Mouse (Mus musculus): ENCODE results near the gene Fam149b. TPM values are rescaled to one million over a fixed set of nuclear protein-coding genes. Genes with fewer than 3 reads are reported as not detected.

The Fam149b gene
- polyA plus RNA-seq, 1 experiment from 2014 or later: 24.8 TPM

DNA sequence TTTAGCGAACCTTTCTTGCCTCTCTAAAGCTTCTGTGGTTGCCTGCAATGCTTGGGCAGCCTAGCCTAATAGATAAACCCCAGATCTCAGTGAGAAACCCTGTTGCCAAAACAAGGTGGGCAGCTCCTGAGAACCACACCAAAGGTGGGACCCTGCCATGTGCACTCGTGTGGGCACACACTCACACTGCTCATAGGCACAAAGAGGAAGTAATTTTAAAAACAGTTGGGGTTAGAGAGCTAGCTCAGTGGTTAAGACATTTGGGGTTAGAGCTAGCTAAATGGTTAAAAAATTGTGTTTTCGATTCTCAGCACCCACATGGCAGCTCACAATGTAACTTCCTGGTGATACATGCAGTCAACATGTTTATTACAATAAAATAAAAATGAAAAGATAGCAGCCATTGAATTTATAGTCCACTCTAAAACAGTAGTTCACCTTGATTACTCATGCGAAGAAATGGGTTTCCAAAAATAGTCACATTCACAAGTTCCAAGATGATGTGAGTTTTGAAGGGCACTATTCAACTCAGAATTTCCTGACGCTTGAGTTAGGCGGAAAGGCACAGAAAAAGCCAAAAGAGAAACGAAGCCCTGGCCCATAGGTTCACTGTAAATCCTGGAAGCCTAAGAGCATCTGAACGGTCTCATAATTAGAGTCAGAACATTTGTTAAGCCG lies 31.9 kb downstream of the Fam149b start:
- WGBS: 90% methylated on average over 9 of the region's 9 CpGs

DNA sequence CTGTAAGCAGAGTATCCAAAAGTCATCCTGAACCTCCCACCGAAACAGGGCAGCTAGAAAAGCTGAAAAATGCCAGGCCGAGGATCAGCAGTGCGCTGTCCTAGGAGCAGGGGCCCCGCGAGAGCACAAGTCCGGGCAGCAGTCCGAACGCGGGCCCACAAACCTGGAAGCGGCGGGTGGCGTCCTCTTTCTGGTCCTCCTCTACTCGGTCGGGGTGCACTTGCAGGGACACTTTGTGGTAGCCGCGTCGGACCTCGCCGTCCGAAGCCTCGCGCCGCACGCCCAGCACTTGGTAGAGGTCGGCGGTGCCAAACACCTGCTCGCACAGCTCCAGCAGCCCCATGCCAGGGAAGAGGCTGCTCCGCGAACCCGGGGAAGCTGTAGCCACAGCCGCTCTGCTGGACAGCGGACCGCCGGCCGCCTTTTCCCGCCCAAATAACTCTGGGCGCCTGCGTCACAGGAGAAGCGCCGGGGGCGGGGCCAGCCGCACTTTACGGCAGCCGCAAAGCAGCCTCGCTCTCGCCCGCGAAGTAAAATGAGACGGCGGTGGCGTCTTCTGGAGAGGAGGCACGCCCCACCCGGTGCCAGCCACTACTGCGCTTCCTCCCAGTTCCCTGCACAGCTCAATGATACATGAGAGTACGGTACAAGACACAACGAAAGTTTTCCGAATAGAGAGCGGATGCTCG lies 40.6 kb downstream of the Fam149b start, which contains the start of gene Dnajc9:
TSS of gene Dnajc9 (minus strand) at position 470 of the 689 bp plus-strand sequence.
- Histone ChIP-seq H3K4me2 (ENCODE audit: low read depth, low read length) (peak within 1 kb of the TSS; percentile 80), H3K9ac (ENCODE audit: low read depth, low read length) (peak within 1 kb of the TSS; percentile 70), H3K9me3 (ENCODE audit: control insufficient read depth, low read length) (no peaks in the 10 kb centered on the region), H3K27me3 (replicated peaks; ENCODE audit: control insufficient read depth, insufficient read depth, low read length) (no peaks in the 10 kb centered on the region), H3K4me1 (ENCODE audit: control insufficient read depth, insufficient read depth, low read length) (peaks cover 21% of the 10 kb centered on the region), H3K4me3 (ENCODE audit: low read length) (peak within 1 kb of the TSS; percentile 62), H3K36me3 (ENCODE audit: control insufficient read depth, insufficient read depth, low read length) (no peaks in the 10 kb centered on the region), H3K27ac (ENCODE audit: low read length) (peak within 1 kb of the TSS; percentile 81)
- ATAC-seq: peak; percentile 71
- under 1% methylated on average over 58 of the region's 59 CpGs for WGBS

More for the DNA sequence above, 31.9 kb downstream of the Fam149b start:
- no peak overlapping the region for H3K4me2 ChIP-seq (ENCODE audit: low read depth, low read length)
- H3K4me1 ChIP-seq (ENCODE audit: control insufficient read depth, insufficient read depth, low read length): 0 out of 2 replicates have a peak, but pooled peaks cover 5% of the 10 kb centered on the region
- H3K27ac ChIP-seq (ENCODE audit: low read length): no peak overlapping the region
- no peak for ATAC-seq
- no peaks in the 10 kb centered on the region for H3K27me3 ChIP-seq (replicated peaks; ENCODE audit: control insufficient read depth, insufficient read depth, low read length)
- H3K36me3 ChIP-seq (ENCODE audit: control insufficient read depth, insufficient read depth, low read length): 0 out of 2 replicates have a peak, but pooled peaks cover 4% of the 10 kb centered on the region
- no peaks in the 10 kb centered on the region for H3K9me3 ChIP-seq (ENCODE audit: control insufficient read depth, low read length)
- no peak overlapping the region for H3K9ac ChIP-seq (ENCODE audit: low read depth, low read length)
- no peak overlapping the region for H3K4me3 ChIP-seq (ENCODE audit: low read length)

DNA sequence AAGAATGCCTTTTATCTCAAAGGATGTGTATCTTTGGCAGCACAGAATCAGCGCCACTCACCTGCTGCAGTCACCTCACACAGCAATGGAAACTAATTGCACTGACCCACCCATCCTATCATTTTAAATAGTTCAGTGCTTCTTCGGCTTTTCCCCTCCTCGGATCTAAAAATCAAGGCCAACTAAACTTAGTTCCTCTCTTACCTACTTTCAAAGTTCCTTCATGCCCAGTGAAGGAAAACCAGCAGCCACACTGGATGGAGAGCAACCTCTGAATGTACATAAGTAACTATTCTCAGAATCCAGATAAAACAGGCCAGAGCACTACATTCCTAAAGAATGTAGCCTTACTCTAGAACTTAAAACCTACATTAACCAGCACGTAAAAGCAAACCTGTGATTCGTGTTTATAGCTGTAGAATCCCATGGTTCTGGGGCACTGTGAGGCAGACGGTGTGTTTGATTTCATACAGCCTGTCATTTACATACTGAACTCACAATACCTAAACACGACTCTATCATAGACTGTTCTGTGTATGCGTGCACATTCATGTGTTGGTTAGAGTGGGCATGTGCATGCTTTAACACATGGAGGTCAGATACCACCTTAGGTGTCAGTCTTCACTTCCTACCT lies 41.6 kb downstream of the Fam149b start:
- Histone ChIP-seq H3K4me3 (ENCODE audit: low read length) (peak overlapping the region; percentile 62), H3K9ac (ENCODE audit: low read depth, low read length) (no peak overlapping the region), H3K36me3 (ENCODE audit: control insufficient read depth, insufficient read depth, low read length) (no peaks in the 10 kb centered on the region), H3K9me3 (ENCODE audit: control insufficient read depth, low read length) (no peaks in the 10 kb centered on the region), H3K27me3 (replicated peaks; ENCODE audit: control insufficient read depth, insufficient read depth, low read length) (no peaks in the 10 kb centered on the region), H3K4me2 (ENCODE audit: low read depth, low read length) (peak overlapping the region; percentile 60), H3K27ac (ENCODE audit: low read length) (peak overlapping the region; percentile 81), H3K4me1 (ENCODE audit: control insufficient read depth, insufficient read depth, low read length) (peaks cover 25% of the 10 kb centered on the region)
- no peak for ATAC-seq
- WGBS: 82% methylated on average over 8 of the region's 8 CpGs

DNA sequence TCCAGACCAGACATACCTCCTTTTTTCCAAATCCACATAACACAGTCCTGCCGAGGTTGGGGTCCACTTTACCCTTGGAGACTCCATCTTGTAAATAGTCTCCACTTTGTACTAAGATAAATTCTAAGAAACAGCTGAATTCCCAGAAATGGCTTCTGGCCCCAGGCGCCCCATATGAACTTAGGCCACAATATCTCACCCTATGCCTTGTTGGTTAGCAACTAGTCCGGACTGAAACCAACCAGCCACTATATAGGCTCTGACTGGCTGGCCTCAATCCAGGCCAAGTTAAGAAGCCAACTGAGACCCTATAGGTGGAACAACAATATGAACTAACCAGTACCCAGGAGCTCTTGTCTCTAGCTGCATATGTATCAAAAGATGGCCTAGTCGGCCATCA lies 44.4 kb downstream of the Fam149b start:
- no peaks in the 10 kb centered on the region for H3K9me3 ChIP-seq (ENCODE audit: control insufficient read depth, low read length)
- peaks cover 17% of the 10 kb centered on the region for H3K4me1 ChIP-seq (ENCODE audit: control insufficient read depth, insufficient read depth, low read length)
- no peak for ATAC-seq
- H3K27me3 ChIP-seq (replicated peaks; ENCODE audit: control insufficient read depth, insufficient read depth, low read length): no peaks in the 10 kb centered on the region
- H3K4me2 ChIP-seq (ENCODE audit: low read depth, low read length): peak overlapping the region; percentile 63; the same call in 1 of the 2 replicates
- no peak overlapping the region for H3K27ac ChIP-seq (ENCODE audit: low read length)
- no peaks in the 10 kb centered on the region for H3K36me3 ChIP-seq (ENCODE audit: control insufficient read depth, insufficient read depth, low read length)
- 85% methylated on average over 3 of the region's 4 CpGs for WGBS
- H3K9ac ChIP-seq (ENCODE audit: low read depth, low read length): no peak overlapping the region
- H3K4me3 ChIP-seq (ENCODE audit: low read length): no peak overlapping the region

DNA sequence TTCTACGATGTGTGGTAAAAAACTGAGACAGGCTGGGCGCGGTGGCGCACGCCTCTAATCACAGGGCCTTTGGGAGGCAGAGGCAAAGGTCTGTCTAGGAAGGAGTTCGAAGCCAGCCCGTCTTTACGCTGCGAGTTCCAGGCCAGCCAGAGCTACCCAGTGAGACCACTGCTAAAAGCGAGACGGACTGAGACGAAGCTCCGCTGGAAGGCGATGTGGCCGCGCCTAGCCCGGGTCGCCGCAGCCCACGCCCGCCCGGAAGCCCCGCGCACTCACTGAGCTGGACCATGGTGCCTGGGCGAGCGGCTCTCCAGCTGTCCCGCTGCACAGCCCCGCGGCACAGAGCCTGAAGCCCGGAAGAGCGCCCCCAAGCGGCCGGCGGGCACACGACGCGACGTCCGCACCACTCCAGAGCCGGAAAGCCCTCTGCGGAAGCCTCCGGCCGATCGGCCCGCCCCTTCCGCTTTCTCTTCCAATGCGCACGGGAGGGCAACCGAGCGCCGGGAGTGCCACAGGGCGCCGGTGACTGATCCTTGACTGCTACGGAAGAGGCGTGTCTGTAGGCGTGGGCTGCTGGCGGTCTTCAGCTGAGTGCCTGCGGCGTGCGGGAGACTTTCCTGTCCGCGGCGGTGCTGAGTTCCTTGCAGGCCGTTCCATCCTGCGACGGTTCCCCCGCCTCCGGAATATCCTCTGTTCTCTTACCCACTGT lies 45.4 kb downstream of the Fam149b start, which contains the start of gene Mrps16:
TSS of gene Mrps16 (minus strand) at position 430 of the 709 bp plus-strand sequence.
- Histone ChIP-seq H3K27ac (ENCODE audit: low read length) (peak within 1 kb of the TSS; percentile 87), H3K9me3 (ENCODE audit: control insufficient read depth, low read length) (no peaks in the 10 kb centered on the region), H3K4me3 (ENCODE audit: low read length) (peak within 1 kb of the TSS; percentile 81), H3K4me2 (ENCODE audit: low read depth, low read length) (peak within 1 kb of the TSS; percentile 69), H3K4me1 (ENCODE audit: control insufficient read depth, insufficient read depth, low read length) (peaks cover 11% of the 10 kb centered on the region), H3K36me3 (ENCODE audit: control insufficient read depth, insufficient read depth, low read length) (no peaks in the 10 kb centered on the region), H3K9ac (ENCODE audit: low read depth, low read length) (peak within 1 kb of the TSS; percentile 94), H3K27me3 (replicated peaks; ENCODE audit: control insufficient read depth, insufficient read depth, low read length) (no peaks in the 10 kb centered on the region)
- WGBS: under 1% methylated on average over 68 of the region's 68 CpGs
- ATAC-seq: peak; percentile 95

DNA sequence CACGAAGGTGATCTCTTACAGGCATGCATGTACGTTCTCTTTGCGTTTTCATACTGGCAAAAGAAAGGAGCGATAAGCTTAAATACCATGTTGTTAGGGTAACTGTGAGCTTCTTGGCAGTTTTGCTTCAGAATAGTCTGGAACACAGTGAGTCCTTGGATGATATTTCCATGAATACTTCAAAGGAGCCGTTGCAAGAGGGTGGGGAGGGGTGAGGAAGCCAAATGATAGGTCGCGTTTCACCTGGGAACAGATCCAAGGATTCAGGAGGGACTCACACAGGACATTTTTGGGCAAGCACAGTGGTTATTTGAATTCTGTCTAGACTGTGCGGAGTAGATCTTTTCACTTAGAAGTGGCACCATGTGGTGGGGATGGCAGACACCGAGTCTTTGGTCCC lies 49.3 kb downstream of the Fam149b start:
- whole genome bisulfite sequencing: 85% methylated on average over 9 of the region's 9 CpGs
- H3K36me3 ChIP-seq (ENCODE audit: control insufficient read depth, insufficient read depth, low read length): no peaks in the 10 kb centered on the region
- no peak overlapping the region for H3K4me3 ChIP-seq (ENCODE audit: low read length)
- H3K4me1 ChIP-seq (ENCODE audit: control insufficient read depth, insufficient read depth, low read length): peaks cover 5% of the 10 kb centered on the region; the same call in 1 of the 2 replicates
- ATAC-seq: no peak
- H3K9me3 ChIP-seq (ENCODE audit: control insufficient read depth, low read length): no peaks in the 10 kb centered on the region
- no peak overlapping the region for H3K4me2 ChIP-seq (ENCODE audit: low read depth, low read length)
- no peaks in the 10 kb centered on the region for H3K27me3 ChIP-seq (replicated peaks; ENCODE audit: control insufficient read depth, insufficient read depth, low read length)
- no peak overlapping the region for H3K27ac ChIP-seq (ENCODE audit: low read length)
- H3K9ac ChIP-seq (ENCODE audit: low read depth, low read length): no peak overlapping the region

DNA sequence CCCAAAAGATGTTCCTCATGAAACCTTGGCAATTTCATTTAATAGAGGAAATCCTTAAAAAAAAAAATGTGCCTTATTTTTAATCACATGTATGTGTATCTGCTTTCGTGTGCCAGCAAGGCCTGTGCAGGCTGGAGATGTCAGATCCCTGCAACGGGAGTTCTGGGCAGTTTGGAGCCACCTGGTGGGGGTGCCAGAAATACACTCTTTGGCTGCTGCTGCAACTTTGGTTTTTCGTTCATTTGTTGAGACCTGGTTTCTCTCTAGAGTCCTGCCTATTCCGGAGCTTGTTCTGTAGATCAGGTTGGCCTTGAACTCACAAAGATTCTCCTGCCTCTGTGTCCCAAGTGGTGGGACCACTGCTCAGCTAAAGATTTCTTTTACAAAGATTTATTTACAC lies 50.9 kb downstream of the Fam149b start:
- H3K27me3 ChIP-seq (replicated peaks; ENCODE audit: control insufficient read depth, insufficient read depth, low read length): no peaks in the 10 kb centered on the region
- WGBS: 38% methylated on average over 4 of the region's 4 CpGs
- no peak for ATAC-seq

DNA sequence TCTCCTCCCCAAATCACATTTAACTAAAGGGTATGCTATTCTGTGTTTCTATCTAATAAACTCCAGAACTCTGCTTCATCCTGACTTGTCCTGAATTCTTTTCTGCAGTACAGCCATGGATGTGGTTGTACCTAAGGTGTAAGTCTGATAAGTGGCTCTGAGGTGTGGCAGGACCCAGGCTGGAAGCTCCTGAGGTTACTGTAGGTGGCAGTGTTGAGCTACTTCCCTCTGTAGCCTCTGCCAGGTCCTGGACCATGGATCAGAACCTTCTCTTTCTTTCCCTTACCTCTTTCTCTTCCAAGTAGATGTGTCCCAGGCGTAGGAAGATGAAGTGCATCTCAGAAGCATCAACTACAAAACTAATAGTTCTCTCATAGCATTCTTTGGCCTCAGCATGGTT lies 52.1 kb downstream of the Fam149b start:
- Histone ChIP-seq H3K36me3 (ENCODE audit: control insufficient read depth, insufficient read depth, low read length) (no peaks in the 10 kb centered on the region), H3K4me1 (ENCODE audit: control insufficient read depth, insufficient read depth, low read length) (no peaks in the 10 kb centered on the region), H3K27me3 (replicated peaks; ENCODE audit: control insufficient read depth, insufficient read depth, low read length) (no peaks in the 10 kb centered on the region), H3K27ac (ENCODE audit: low read length) (no peak overlapping the region), H3K4me2 (ENCODE audit: low read depth, low read length) (no peak overlapping the region), H3K4me3 (ENCODE audit: low read length) (no peak overlapping the region), H3K9ac (ENCODE audit: low read depth, low read length) (no peak overlapping the region), H3K9me3 (ENCODE audit: control insufficient read depth, low read length) (no peaks in the 10 kb centered on the region)
- ATAC-seq: no peak
- WGBS: 50% methylated on average over 1 of the region's 1 CpGs

More for the DNA sequence above, 50.9 kb downstream of the Fam149b start:
- Histone ChIP-seq H3K27ac (ENCODE audit: low read length) (no peak overlapping the region), H3K4me2 (ENCODE audit: low read depth, low read length) (no peak overlapping the region), H3K9ac (ENCODE audit: low read depth, low read length) (no peak overlapping the region), H3K4me1 (ENCODE audit: control insufficient read depth, insufficient read depth, low read length) (peaks cover 3% of the 10 kb centered on the region; the same call in 1 of the 2 replicates), H3K4me3 (ENCODE audit: low read length) (no peak overlapping the region), H3K9me3 (ENCODE audit: control insufficient read depth, low read length) (no peaks in the 10 kb centered on the region), H3K36me3 (ENCODE audit: control insufficient read depth, insufficient read depth, low read length) (no peaks in the 10 kb centered on the region)

DNA sequence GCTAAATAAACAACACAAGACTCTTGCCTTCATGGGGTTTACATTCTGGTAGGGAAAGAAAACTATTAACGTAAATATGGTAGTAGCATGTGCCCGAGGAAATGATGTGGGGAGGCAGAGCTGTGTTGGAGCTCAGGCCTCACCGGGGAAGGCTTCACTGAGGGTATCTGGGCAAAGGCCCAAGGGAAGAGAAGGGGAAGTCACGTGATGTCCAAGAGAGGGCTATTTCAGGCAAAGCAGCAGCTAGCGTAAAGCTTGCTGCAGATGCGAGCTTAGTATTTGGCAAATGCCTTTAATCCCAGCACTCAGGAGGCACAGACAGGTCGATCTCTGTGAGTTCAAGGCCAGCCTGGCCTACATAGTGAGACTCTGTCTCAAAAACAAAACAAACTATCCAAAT lies 74.3 kb downstream of the Fam149b start:
- WGBS: 62% methylated on average over 7 of the region's 7 CpGs
- no peak for ATAC-seq
- Histone ChIP-seq H3K27me3 (replicated peaks; ENCODE audit: control insufficient read depth, insufficient read depth, low read length) (no peaks in the 10 kb centered on the region), H3K36me3 (ENCODE audit: control insufficient read depth, insufficient read depth, low read length) (no peaks in the 10 kb centered on the region), H3K4me3 (ENCODE audit: low read length) (no peak overlapping the region), H3K9ac (ENCODE audit: low read depth, low read length) (no peak overlapping the region), H3K27ac (ENCODE audit: low read length) (no peak overlapping the region), H3K4me2 (ENCODE audit: low read depth, low read length) (no peak overlapping the region), H3K4me1 (ENCODE audit: control insufficient read depth, insufficient read depth, low read length) (no peaks in the 10 kb centered on the region), H3K9me3 (ENCODE audit: control insufficient read depth, low read length) (no peaks in the 10 kb centered on the region)
